Mouse (Mus musculus) retina, postnatal 1 day (tissue): ENCODE results near the gene Ppp1r13l.

Source experiments
- DNase-seq: peaks from one replicate; pipeline ENCODE4 v3.0.0-alpha.2; 2012

Gene Ppp1r13l

DNA sequence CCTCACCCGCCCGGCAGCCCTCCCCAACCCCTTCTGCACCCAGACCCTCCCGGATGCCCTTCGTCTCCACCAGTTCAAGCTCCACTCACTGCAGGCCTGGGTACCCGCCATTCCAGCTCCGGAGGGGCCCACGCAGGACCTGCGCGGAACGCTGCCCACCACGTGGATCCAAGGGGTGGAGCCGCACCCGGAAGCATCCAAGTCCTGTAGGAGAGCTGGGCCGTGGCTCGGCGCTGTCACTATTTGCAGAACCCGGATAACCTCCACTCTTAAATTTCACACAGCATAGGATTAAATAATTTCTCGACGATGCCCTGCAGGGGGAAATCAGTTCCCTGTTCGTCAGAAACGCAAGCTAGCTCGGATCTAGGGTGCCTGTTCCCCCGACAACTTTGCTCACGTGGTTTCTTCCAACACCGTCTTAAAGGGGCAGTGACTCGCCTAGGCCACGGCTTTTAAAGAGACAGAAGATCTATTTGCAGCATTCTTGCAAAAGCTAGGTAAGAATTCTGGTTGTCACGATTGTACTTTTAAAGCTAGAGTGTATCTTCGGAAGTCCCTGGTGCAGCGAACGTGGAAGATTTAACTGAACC is at the start of gene Ppp1r13l, which contains the start of gene Cd3eap:
TSS of gene Ppp1r13l (plus strand) at position 451 of the 593 bp plus-strand sequence.
TSS of gene Cd3eap (minus strand) at position 185 of the 593 bp plus-strand sequence.
- DNase-seq = peak; percentile 95

- DNase-seq = peak; percentile 98
These were observed 49.5 kb upstream of the Ppp1r13l start, which contains the start of gene Fosb for GRCm38 (mm10) chr7:19309884-19310641. Fosb (minus strand) TSS chr7:19310051.

DNA sequence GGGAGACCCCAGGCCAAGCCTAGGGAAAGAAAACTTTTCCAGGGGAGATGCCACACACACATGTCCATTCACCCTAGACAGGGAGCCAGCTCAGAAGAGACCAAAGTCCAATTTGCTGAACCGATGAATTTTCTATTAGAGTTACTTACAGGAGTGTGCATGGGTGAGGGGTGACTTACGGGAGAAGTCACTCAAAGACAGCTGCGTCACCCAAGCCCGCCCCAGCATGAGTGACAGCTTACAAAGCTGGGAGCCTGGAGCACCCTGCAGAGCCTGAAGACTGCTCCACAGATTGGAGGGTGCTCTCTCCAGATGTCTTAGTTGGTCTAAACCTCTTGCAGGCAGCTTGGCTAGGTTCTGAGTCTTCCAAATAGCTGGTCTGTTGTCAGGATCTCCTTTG is 47.6 kb upstream of the Ppp1r13l start:
- DNase-seq = no peak

GRCm38 (mm10) chr7:19314033-19314432 is 45.5 kb upstream of the Ppp1r13l start:
- no peak for DNase-seq

- DNase-seq = peak; percentile 48
These were observed 42.9 kb upstream of the Ppp1r13l start for GRCm38 (mm10) chr7:19316451-19317161.

- DNase-seq = no peak
These were observed 41.3 kb upstream of the Ppp1r13l start for GRCm38 (mm10) chr7:19318201-19318600.

- no peak for DNase-seq
These were observed 40.9 kb upstream of the Ppp1r13l start for GRCm38 (mm10) chr7:19318676-19319075.

GRCm38 (mm10) chr7:19319458-19319857 is 40.1 kb upstream of the Ppp1r13l start:
- peak; percentile 60 for DNase-seq

- peak; percentile 99 for DNase-seq
These were observed 39.6 kb upstream of the Ppp1r13l start for GRCm38 (mm10) chr7:19319906-19320305.

GRCm38 (mm10) chr7:19320637-19321036 is 38.9 kb upstream of the Ppp1r13l start:
- DNase-seq = no peak

GRCm38 (mm10) chr7:19321464-19321863 is 38.1 kb upstream of the Ppp1r13l start:
- no peak for DNase-seq

DNA sequence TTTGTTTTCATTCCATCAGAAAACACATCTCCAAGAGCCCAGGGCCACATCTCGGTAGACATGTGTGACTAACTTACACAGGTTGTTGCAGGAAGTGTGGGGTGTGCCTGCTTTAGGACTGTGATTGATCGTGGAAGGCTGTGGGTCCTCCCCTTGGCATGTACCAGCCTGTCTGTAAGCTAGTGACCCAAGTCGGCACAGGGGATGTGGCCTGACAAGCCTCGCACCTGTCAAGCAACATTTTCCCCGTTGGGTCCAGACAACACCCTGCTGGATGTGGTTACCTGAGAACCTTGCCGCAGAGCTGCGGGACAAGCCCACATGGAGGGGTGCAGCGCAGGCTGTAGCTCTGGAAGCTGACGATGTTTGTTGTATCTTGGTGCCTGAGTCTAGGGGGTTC is 37.1 kb upstream of the Ppp1r13l start:
- DNase-seq = no peak

DNA sequence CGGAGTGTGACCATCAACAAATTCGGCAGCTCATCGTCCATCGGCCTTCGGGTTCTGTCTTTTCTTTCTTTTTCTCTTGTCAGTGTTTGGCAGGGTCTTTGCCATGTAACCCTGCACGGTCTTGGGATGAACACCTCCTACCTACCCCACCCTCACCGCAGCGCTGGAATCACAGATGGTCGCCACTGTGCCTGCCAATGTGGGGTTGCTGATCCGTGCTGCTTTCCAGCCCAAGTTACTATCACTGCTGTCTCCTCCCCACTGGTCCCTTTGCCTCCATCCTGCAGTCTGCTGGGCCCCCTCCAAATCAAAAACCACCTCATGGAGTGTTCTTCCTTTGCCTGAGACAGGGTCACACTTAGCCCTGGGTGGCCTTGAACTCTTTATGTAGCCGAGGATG is 35.3 kb upstream of the Ppp1r13l start:
- no peak for DNase-seq

- no peak for DNase-seq
These were observed 34.0 kb upstream of the Ppp1r13l start for GRCm38 (mm10) chr7:19325262-19326199.

GRCm38 (mm10) chr7:19326359-19326758 is 33.2 kb upstream of the Ppp1r13l start:
- peak; percentile 96 for DNase-seq

DNA sequence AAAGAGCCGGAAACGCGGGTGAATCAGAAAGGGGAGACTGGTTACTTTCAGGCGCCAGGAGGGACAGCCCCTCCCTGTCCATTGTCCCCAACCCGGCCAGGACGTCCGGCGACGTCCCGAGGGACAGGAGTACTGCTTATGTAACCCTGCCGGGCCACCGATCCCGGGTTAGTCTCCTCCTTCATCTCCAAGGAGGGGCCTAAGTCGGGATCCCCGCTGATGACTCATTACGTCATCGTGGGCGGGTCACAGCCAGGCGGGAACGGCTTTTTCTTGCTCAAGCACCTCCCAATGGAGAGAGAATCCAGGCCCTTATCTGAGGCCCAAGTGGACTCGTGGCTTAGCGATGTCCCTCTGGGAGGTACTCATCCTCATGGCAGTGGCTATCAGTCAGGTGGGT is 32.4 kb upstream of the Ppp1r13l start:
- peak; percentile 95 for DNase-seq

- DNase-seq = no peak
These were observed 31.8 kb upstream of the Ppp1r13l start for GRCm38 (mm10) chr7:19327782-19328181.

DNA sequence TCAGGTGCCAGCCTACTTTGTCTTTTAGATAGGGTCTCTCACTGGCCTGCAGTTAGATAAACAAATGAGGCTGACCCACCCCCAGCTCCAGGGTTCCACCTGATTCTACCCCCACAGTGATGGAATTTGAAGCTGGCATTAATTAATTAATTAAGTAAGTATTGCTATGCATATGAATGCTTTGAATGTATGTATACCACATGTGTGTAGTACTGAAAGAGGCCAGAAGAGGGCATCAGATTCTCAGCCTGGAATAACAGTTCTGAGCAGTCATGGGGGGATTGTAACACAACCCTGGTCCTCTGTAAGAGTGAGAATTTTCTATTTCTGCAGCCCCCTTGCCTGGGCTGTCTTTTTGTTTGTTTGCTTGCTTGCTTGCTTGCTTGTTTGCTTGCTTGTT is 31.1 kb upstream of the Ppp1r13l start:
- peak; percentile 52 for DNase-seq

DNA sequence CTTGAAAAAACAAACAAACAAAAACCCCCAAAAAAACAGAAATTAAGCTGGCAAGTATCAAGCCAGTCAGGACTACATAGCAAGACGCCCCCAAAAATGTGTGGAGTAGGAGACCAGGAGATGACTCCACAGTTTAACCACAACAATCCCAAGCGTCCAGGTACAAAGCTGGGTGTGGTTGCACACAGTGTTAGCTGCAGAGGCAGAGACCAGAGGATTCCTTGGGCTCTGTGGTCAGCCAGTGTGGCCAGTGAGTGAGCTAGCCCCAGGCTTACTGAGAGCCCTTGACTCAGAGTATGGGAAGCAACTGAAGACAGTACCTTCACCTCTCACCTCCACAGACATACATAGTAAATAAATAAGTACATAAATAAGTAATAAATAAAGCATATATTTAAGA is 27.6 kb upstream of the Ppp1r13l start:
- no peak for DNase-seq

DNA sequence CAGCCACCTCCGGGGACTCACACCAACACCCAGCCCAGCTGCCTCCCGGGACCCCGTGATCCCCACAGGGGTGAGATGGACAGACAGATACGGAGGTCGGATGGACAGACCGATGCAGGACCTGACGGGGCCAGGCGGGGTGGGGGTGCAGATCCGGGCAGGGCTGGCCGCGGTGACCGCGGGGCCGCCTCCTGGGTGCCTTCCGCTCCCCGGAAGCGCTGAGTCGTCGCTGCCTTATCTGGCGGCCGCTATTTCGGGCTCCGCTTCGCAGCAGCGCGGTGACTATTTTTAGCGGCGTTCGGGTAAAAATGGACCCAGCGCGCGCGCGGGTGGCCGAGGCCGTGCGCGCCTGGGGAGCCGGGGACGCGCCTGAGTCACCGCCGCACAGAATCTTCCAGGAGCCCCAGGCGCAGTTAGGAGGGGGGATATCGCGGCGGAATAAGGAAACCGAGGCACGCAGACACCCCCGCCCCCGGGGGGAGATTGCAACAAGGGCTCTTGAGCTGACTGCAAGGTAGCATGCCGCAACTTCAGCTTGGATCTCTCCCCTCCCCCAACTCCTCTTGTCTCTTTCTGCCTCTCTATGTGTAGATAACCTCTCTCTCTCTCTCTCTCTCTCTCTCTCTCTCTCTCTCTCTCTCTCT is 26.7 kb upstream of the Ppp1r13l start:
- DNase-seq = peak; percentile 75

GRCm38 (mm10) chr7:19335583-19335982 is 24.0 kb upstream of the Ppp1r13l start:
- peak; percentile 45 for DNase-seq

DNA sequence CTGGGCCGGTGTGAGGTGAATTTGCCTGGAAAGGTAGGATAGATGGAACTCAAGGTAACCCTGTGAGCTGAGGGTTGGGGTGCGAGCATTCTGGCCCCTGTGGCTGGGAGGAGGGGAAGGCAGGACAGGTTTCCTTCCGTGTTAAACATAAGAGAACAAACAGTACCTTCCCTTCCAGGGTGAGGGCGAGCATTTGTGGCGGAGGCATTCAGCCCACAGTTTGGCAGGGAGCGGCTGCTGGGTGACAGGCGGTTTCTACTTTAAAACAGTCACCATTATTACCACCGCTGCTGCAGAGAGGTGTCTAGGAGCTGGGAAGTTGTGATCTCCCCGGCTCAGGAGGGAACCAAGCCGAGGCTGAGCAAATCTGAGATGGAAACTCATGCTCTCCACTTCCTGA is 22.4 kb upstream of the Ppp1r13l start:
- DNase-seq = no peak
